Mouse (Mus musculus): ENCODE measurements around the gene Kpnb1.

DNA sequence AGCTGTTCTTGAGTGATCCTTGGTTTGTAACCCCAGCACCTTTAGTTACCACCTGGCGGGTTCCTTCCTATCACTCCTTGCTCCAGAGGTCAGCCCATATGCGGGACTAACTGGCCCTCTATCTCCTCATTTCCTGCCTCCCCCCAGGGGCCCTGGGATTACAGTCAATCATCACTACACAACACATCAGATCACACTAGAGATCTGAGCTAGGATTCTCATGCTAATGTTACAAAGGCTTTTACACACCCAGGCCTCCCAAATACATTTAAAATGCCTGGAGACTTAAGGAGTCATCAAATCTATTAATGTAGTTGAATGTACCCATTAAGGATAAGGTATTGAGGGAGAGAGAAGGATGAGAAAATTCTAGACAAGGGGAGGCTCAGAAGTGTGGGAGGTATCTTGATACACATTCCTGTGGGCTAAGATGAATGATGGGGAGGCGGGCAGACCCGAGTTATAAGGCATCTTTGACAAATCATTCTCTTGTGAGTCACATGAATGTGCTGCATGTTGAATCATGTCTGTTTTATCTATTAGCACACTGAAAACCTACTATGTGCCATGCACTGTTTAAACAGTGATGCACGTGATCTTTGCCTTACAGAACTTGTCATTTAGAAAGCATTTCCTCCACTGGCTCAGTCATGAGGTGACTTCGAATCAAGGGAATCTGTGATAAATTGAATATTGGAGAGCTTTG is 4.4 kb upstream of the Kpnb1 start:
- TF ChIP-seq CTCF (IDR thresholded peaks at IDR 0.05; ENCODE audit: low read depth) (no peak), EP300 (IDR thresholded peaks at IDR 0.05; ENCODE audit: low read depth) (no peak)
